Mouse (Mus musculus): ENCODE data around the gene Gm15517.

Gene Gm15517

DNA sequence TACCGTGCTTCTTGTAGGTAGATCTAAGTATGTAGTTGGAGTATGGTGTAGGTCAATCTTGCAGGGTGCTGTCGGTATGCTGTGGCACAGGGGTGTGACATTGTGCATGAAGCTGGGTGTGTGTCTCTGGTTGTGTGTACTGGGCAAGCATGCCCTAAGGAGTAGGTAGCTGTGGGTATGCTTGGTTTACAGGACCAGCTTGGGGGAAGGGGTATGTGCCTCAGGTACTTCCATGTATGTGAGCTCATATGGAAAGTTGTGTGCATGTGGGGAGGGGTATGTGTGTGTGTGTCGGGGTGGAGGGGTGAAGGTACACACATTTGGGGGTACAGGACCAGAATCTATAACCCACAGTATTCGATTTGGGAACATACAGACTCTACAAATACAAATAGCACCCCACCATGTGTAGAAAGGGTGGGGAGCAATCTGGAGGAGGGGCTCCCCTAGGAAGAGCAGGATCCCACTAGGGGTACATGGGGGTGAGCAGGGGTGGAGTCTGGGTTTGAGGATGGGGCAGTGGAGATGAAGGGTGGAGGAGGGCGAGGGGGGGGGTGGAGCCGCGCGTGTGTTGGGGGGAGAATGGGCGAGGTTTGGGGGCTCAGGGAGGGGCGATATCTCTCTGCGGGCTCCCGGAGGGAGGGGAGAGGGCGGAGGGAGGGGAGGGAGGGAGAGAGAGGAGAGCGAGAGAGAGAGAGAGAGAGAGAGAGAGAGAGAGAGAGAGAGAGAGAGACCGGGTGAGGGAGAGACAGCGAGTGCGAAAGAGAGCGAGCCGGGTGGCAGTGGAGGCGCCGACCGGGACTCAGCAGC is 48.4 kb downstream of the Gm15517 start, which contains the start of gene Shank1:
Shank1 (plus strand) TSS at position 779 of the 810 bp plus-strand sequence.
- DNase-seq (ENCODE audit: low read depth, low spot score): no peak

DNA sequence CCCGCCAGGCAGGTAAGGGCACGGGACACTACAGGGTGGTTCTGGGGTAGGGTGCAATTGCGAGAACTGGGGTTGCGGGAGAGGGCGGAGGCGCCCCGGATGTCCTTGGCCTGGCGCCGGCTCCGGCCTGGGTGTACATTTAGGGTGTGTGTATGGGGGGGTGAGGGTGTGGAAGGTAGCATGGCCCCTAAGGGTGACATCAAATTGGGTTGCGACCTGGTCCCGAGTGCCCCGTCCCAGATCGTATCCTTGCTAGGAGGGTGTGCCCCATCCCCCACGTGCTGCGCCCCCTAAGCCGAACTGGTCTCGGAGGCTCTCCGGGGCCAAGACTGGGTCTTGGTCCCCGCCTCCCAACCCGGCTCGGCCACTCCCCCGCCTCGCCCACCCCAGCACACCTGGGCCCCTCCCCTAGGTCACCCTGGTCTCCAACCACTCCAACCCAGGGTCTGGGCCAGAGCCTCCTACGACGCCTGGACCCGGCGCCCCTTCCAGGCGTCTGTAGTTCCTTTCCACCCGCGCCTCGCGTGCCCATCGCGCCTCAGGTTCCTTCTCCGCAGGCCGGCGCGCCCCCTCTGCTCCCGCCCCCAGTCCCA is 49.1 kb downstream of the Gm15517 start:
- DNase-seq (ENCODE audit: low read depth, low spot score): no peak

GRCm38 (mm10) chr7:44310878-44311712 is 49.8 kb downstream of the Gm15517 start:
- DNase-seq (ENCODE audit: low read depth, low spot score): no peak
